Mouse (Mus musculus) forebrain, embryonic 12.5 days (tissue): Measurements from ENCODE around the gene Phactr1. TPM values are rescaled to one million over a fixed set of nuclear protein-coding genes. Genes with fewer than 3 reads are reported as not detected.
A peak's percentile ranks its signal among the peaks of the same experiment; 100 is the strongest.

ENCODE experiments used
- ATAC-seq: fragments of 200-750 bp; cut with Nextera tagmentation; 2 replicates; pipeline ENCODE4 v1.8.0; 2017; ENCODE audit warnings: moderate TSS enrichment; ENCODE audit not compliant: low FRiP score
- H3K27ac ChIP-seq: fragments of 300-500 bp; sonication (generic); 2 replicates; pipeline ENCODE4 v1.5.1; 2016; ENCODE audit warnings: mild to moderate bottlenecking
- H3K27me3 ChIP-seq: fragments of 300-500 bp; sonication (generic); 2 replicates; pipeline ENCODE4 v1.6.1; 2016; ENCODE audit warnings: mild to moderate bottlenecking
- H3K36me3 ChIP-seq: fragments of 300-500 bp; sonication (generic); replicated peaks from 2 replicates; pipeline ENCODE4 v1.6.1; 2016; ENCODE audit warnings: mild to moderate bottlenecking
- H3K4me1 ChIP-seq: fragments of 300-500 bp; sonication (generic); 2 replicates; pipeline ENCODE4 v1.6.1; 2016
- H3K4me2 ChIP-seq: fragments of 300-500 bp; sonication (generic); 2 replicates; pipeline ENCODE4 v1.6.1; 2016; ENCODE audit warnings: mild to moderate bottlenecking, moderate library complexity
- H3K4me3 ChIP-seq: fragments of 300-500 bp; sonication (generic); replicated peaks from 2 replicates; pipeline ENCODE4 v1.5.1; 2016; ENCODE audit warnings: mild to moderate bottlenecking
- H3K9ac ChIP-seq: fragments of 300-500 bp; sonication (generic); 2 replicates; pipeline ENCODE4 v1.6.1; 2016; ENCODE audit warnings: mild to moderate bottlenecking
- H3K9me3 ChIP-seq: fragments of 300-500 bp; sonication (generic); 2 replicates; pipeline ENCODE4 v1.6.1; 2016
- WGBS: fragments of 180-500 bp; shearing (Covaris S2); methylation state at CpG from one replicate; pipeline ENCODE4 v1.1.7; 2016; 5-methylcytosine and 5-hydroxymethylcytosine counted together
- polyA plus RNA-seq: library from polyadenylated mRNA; unstranded; fragments of >200 nt; fragmentation: Nextera tagmentation; extraction: Ambion mirVana; gene quantifications from 2 replicates; pipeline ENCODE4 v1.2.1, GENCODE M21; 2016

Phactr1 gene
- polyA plus RNA-seq, 1 experiment from 2014 or later: 17.4 TPM

DNA sequence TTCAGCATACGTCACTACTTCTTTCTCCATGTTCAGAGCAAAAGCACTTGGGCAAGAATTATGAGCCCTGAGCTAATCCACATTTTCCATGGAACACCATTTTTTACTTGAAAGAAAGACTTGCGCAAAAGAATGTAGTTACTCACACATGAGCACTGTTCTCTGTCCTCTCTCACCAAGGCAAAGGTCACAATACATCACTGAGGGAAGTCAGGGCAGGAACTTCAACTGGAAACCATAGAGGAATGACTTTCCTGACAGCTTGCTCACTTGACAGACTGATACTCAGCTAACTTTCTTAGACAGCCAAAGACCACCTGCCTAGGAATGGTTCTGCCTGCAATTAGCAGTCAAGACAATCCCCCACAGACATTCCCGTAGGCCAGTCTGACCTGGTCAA is 309.6 kb downstream of the Phactr1 start:
- 90% methylated on average over 3 of the region's 3 CpGs for WGBS
- no peak overlapping the region for H3K4me3 ChIP-seq
- H3K9ac ChIP-seq: no peak overlapping the region
- H3K4me1 ChIP-seq: peaks cover 3% of the 10 kb centered on the region; the same call in 1 of the 2 replicates
- no peak for ATAC-seq
- no peak overlapping the region for H3K27ac ChIP-seq
- H3K4me2 ChIP-seq: no peak overlapping the region
- no peaks in the 10 kb centered on the region for H3K27me3 ChIP-seq
- H3K9me3 ChIP-seq: 0 out of 2 replicates have a peak, but pooled peaks cover 4% of the 10 kb centered on the region
- H3K36me3 ChIP-seq: no peaks in the 10 kb centered on the region

DNA sequence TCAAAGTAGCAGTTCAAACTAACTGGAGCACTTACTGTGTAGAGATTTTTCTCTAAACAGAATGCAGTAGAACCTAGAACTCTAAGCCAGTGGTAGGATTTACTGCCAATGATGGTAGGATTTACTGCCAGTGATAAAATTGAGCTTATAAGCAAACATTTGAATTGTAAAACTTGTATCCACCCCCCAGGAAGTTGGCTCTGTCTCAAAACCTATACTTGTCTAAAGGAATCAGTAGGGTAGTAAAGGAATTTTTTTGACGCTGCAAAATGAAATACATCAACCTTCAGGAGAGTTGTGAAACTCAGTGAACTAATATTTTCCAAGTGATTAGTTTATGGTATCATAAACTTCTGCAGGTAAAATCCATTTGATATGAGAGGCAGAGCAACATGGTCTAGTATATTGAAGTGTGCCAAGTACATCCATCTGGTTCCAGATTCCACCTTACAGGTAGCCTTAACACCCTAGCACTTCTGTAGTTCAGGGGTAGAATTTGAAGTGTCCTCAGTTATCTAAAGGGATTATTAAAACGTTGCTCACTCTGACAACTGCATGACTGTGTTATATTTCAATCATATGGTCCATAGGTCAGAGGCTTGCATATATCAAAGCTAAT is 310.2 kb downstream of the Phactr1 start:
- no peak overlapping the region for H3K9ac ChIP-seq
- WGBS: 78% methylated on average over 2 of the region's 2 CpGs
- no peak for ATAC-seq
- no peaks in the 10 kb centered on the region for H3K27me3 ChIP-seq
- peaks cover 3% of the 10 kb centered on the region; the same call in 1 of the 2 replicates for H3K4me1 ChIP-seq
- 0 out of 2 replicates have a peak, but pooled peaks cover 4% of the 10 kb centered on the region for H3K9me3 ChIP-seq
- no peaks in the 10 kb centered on the region for H3K36me3 ChIP-seq
- H3K27ac ChIP-seq: no peak overlapping the region
- H3K4me3 ChIP-seq: no peak overlapping the region
- no peak overlapping the region for H3K4me2 ChIP-seq

DNA sequence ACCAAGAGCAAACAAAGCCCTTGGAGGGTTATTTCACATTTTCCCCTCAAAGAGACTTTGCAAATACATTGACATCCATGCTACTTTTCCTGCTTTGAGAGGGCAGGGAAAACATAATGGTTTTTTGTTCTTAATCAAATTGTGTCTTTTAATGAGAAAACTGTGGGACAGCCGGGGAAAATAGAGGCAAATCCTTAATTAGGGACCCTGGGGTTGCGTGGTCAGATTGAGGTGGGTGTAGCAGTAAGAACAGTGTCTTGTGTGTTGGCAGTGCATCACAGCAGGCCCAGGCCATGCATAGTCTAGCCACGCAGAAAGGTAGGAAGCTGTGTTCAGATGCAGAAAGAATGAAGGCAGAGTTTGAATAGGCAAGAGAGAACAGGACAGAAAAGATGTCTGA is 310.7 kb downstream of the Phactr1 start:
- Histone ChIP-seq H3K9me3 (0 out of 2 replicates have a peak, but pooled peaks cover 4% of the 10 kb centered on the region), H3K4me2 (no peak overlapping the region), H3K36me3 (no peaks in the 10 kb centered on the region), H3K27me3 (no peaks in the 10 kb centered on the region), H3K27ac (peak overlapping the region; percentile 71), H3K9ac (no peak overlapping the region), H3K4me1 (peaks cover 3% of the 10 kb centered on the region; the same call in 1 of the 2 replicates), H3K4me3 (no peak overlapping the region)
- 36% methylated on average over 3 of the region's 3 CpGs for WGBS
- no peak for ATAC-seq

DNA sequence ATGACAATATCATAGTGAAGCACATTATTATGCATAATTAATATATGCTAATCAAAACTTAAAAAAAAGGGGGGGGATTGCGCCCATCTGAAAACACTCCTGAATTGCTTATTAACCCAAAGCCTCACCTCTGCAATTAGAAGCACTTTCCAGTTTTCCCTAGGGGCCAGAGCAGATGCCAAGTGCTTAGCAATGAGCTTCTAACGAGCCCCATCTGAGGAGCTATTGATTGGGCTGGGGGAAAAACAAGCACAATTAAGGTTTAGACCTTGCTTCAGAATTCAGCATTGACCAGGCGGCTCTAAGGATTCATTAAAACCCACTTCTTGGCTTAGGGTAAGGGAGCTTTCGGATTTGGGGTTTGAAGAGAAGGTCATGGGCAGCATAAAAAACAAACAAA is 311.9 kb downstream of the Phactr1 start:
- no peak overlapping the region for H3K4me2 ChIP-seq
- H3K9me3 ChIP-seq: 0 out of 2 replicates have a peak, but pooled peaks cover 4% of the 10 kb centered on the region
- WGBS: 37% methylated on average over 4 of the region's 4 CpGs
- H3K27ac ChIP-seq: no peak overlapping the region
- H3K36me3 ChIP-seq: no peaks in the 10 kb centered on the region
- H3K9ac ChIP-seq: no peak overlapping the region
- H3K4me1 ChIP-seq: peaks cover 3% of the 10 kb centered on the region; the same call in 1 of the 2 replicates
- no peaks in the 10 kb centered on the region for H3K27me3 ChIP-seq
- H3K4me3 ChIP-seq: no peak overlapping the region
- ATAC-seq: peak; percentile 63; the same call in 1 of the 2 replicates

DNA sequence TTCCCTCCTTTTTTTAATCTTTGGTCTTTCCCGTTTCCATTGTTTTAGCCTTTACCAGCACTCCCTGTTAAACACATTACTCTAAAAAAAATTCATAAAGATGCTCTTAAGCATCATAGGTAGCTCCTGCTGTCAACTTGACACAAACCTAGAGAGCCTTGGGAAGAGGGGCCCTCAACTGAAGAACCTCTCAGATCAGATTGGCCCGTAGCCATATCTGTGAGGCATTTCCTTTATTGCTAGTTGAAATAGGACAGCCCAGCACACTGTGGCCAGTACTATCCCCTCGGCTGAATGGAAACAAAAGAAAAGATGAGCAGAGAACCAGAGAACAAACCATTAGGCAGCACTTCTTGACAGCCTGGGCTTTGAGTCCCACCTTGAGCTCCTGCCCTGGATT is 313.9 kb downstream of the Phactr1 start:
- Histone ChIP-seq H3K36me3 (no peaks in the 10 kb centered on the region), H3K27me3 (no peaks in the 10 kb centered on the region), H3K4me2 (no peak overlapping the region), H3K4me1 (peaks cover 3% of the 10 kb centered on the region; the same call in 1 of the 2 replicates), H3K9ac (no peak overlapping the region), H3K9me3 (0 out of 2 replicates have a peak, but pooled peaks cover 4% of the 10 kb centered on the region), H3K4me3 (no peak overlapping the region), H3K27ac (no peak overlapping the region)
- ATAC-seq: no peak
- WGBS: 83% methylated on average over 3 of the region's 3 CpGs

DNA sequence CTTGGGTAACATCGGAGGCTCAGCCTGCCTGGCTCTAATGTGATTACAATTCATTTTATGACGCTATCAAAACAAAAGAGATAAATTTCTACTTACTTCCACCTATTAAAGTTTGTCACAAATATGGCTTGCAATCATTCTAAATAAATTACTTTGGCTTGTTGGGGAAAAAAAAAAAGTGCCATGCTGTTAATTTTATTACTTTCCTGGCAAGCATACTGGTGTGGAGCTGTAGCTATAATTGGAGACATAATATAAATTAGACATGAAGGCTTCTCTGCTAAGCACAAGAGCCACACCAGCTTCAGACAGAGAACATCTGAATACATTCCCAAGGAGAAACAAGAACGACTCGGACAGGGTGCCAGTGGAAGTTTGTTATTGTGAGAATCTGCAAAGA is 315.8 kb downstream of the Phactr1 start:
- no peaks in the 10 kb centered on the region for H3K36me3 ChIP-seq
- ATAC-seq: no peak
- WGBS: 81% methylated on average over 4 of the region's 4 CpGs
- peaks cover 3% of the 10 kb centered on the region; the same call in 1 of the 2 replicates for H3K4me1 ChIP-seq
- no peak overlapping the region for H3K9ac ChIP-seq
- H3K27me3 ChIP-seq: no peaks in the 10 kb centered on the region
- H3K4me3 ChIP-seq: no peak overlapping the region
- H3K27ac ChIP-seq: no peak overlapping the region
- no peak overlapping the region for H3K4me2 ChIP-seq
- H3K9me3 ChIP-seq: 0 out of 2 replicates have a peak, but pooled peaks cover 4% of the 10 kb centered on the region

DNA sequence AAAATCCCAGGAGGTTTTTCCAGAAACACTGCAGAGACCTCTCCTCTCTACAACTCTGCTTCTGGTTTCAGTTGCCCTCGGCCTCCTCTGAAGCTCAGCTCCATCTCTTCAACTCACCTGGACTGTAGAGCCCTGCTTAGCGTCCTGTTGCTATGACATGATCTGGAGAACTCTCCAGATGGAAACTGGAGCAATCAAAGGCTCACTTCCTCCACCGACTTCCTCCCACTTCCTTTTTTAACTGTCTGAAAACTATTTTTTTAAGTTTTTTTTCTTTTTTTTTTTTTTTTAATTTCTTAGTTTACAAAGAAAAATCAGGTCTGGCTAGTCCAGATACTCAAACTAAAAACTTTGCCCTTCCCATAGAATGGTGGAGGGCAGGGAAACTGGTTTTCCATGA is 318.9 kb downstream of the Phactr1 start:
- H3K27me3 ChIP-seq: no peaks in the 10 kb centered on the region
- WGBS: 88% methylated on average over 3 of the region's 3 CpGs
- ATAC-seq: no peak

DNA sequence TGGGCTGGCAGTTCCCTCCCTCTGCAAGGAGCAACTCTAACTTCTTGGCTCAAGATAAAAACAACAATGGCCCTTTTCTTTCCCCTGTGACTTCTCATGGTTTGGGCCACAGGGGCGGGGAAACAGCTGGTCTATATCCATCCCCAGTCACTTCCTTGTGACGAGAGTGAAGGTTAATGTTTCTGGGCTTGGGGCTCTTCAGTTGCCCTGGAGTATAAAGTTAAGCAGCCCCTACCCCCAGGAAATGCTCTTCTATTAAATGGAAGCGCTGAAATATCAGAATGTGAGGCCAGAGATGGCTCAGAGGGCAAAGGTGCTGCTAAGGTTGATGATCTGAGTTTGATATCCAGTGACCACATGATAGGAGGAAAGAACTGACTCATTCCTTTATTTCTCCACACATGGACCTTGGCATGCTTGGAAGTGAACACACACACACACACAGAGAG is 324.7 kb downstream of the Phactr1 start:
- no peak for ATAC-seq

More for the DNA sequence above, 318.9 kb downstream of the Phactr1 start:
- Histone ChIP-seq H3K36me3 (no peaks in the 10 kb centered on the region), H3K4me1 (no peaks in the 10 kb centered on the region), H3K9ac (no peak overlapping the region), H3K4me2 (no peak overlapping the region), H3K4me3 (no peak overlapping the region), H3K27ac (no peak overlapping the region), H3K9me3 (no peaks in the 10 kb centered on the region)

DNA sequence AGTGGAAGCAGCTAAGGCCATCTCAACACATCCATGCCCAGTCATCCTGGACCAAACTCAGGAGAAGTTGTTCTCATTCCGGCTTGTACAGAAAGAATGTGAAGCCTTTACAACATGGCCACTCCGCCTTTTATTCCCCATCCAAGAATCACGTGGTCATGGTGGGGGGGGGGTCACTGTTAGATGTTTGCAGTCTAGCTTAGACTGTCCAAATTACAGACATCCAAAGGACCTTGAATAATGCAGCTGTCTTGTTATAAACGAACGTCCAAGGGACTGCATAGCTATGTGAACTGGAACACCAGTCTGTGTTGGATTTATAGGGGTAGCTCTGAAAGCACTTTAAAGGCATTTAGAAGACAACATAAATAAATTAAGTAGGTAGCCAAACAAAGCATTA is 328.0 kb downstream of the Phactr1 start:
- no peaks in the 10 kb centered on the region for H3K36me3 ChIP-seq
- H3K4me2 ChIP-seq: no peak overlapping the region
- ATAC-seq: no peak
- WGBS: 73% methylated on average over 5 of the region's 5 CpGs
- no peak overlapping the region for H3K27ac ChIP-seq
- H3K9me3 ChIP-seq: no peaks in the 10 kb centered on the region
- no peaks in the 10 kb centered on the region for H3K27me3 ChIP-seq
- no peak overlapping the region for H3K9ac ChIP-seq
- peaks cover 11% of the 10 kb centered on the region for H3K4me1 ChIP-seq
- no peak overlapping the region for H3K4me3 ChIP-seq

More for the DNA sequence above, 324.7 kb downstream of the Phactr1 start:
- Histone ChIP-seq H3K36me3 (no peaks in the 10 kb centered on the region), H3K27me3 (no peaks in the 10 kb centered on the region), H3K27ac (no peak overlapping the region), H3K4me2 (no peak overlapping the region), H3K4me3 (no peak overlapping the region), H3K4me1 (0 out of 2 replicates have a peak, but pooled peaks cover 5% of the 10 kb centered on the region), H3K9me3 (no peaks in the 10 kb centered on the region), H3K9ac (no peak overlapping the region)
- WGBS: 23% methylated on average over 3 of the region's 3 CpGs

DNA sequence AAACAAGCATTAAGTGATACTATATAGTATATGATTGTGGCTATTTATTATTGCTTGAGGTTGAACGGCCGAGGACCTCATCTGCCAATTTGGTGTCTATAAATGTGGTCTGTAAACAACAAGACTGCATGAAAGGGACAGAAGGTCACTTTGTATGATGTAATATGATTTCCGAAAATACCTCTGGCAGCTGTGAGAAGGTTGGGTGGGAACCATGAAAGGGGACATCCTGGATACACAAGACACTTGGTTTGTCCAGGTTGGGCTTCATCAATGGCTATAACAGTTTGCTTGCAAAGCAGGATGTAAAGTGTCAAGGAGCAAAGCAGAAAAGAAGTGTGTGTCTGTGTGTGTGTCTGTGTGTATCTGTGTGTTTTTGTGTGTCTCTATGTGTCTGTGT is 329.2 kb downstream of the Phactr1 start:
- Histone ChIP-seq H3K9me3 (no peaks in the 10 kb centered on the region), H3K4me3 (no peak overlapping the region), H3K9ac (no peak overlapping the region), H3K36me3 (no peaks in the 10 kb centered on the region), H3K4me1 (peaks cover 16% of the 10 kb centered on the region), H3K27ac (no peak overlapping the region), H3K27me3 (no peaks in the 10 kb centered on the region), H3K4me2 (no peak overlapping the region)
- no peak for ATAC-seq
- 93% methylated on average over 3 of the region's 3 CpGs for WGBS

DNA sequence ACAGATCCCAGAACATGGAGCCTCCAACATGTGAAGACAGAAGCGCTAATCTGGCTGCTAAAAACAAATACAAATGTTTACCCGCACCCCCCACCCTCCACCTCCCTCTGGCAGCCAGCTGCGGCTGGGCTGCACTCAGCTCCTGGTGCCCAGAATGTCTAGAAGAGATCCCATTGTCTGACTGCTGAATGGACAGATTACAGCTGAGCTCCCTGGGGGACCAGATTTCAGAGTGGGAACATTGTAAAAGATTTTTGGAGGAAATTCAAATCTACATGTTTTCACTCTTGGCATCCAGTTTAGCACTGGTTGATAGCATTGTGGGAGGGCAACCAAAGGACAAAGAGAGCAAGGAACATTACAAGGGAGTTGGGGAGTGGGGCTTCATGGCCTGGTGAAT is 331.1 kb downstream of the Phactr1 start:
- no peak overlapping the region for H3K9ac ChIP-seq
- H3K27ac ChIP-seq: no peak overlapping the region

DNA sequence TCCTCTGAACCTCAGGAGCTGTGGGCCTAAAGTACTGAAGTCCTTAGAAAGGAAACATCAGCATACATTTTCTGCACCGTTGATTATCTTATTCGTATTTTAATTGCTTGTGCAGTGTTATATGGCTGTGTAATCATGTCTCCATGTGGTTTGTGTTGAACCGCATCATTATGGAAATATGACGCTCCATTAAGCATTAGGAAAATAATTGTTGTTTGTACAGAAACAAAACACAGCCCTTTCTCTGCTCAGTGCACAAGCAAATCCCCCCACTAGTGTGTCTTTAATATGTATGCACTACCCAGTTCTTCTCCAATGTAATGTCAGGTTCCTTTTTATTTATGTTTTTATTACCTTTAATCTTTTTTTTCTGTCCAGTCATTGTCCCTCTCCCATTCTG is 333.6 kb downstream of the Phactr1 start:
- Histone ChIP-seq H3K4me1 (peaks cover 12% of the 10 kb centered on the region), H3K36me3 (no peaks in the 10 kb centered on the region), H3K27ac (no peak overlapping the region), H3K9me3 (no peaks in the 10 kb centered on the region), H3K4me2 (no peak overlapping the region), H3K27me3 (no peaks in the 10 kb centered on the region), H3K9ac (no peak overlapping the region), H3K4me3 (no peak overlapping the region)
- WGBS: 55% methylated on average over 4 of the region's 4 CpGs
- no peak for ATAC-seq

More for the DNA sequence above, 331.1 kb downstream of the Phactr1 start:
- no peak overlapping the region for H3K4me2 ChIP-seq
- 41% methylated on average over 3 of the region's 3 CpGs for WGBS
- H3K27me3 ChIP-seq: no peaks in the 10 kb centered on the region
- peaks cover 12% of the 10 kb centered on the region for H3K4me1 ChIP-seq
- ATAC-seq: no peak
- no peak overlapping the region for H3K4me3 ChIP-seq
- no peaks in the 10 kb centered on the region for H3K36me3 ChIP-seq
- no peaks in the 10 kb centered on the region for H3K9me3 ChIP-seq

DNA sequence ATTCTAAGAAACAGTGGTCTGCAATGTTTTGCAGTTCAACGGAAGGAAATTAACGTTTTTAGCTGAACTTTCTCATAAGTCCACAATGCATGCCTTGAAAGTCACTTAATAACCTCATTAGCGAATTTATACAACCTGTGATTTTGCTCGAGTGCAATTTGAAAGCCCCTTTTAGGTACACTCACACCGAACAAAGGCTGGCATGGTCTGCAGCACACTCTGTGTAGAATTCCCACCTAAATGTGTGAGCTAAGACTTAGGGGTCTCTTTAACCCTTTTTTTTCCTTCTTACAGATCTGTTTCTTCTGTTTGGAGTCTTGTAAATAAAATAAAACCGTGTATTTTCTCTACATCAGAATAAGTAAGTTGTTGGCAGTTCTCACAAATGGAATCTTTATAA is 335.3 kb downstream of the Phactr1 start:
- no peak overlapping the region for H3K4me3 ChIP-seq
- no peak for ATAC-seq
- H3K9me3 ChIP-seq: no peaks in the 10 kb centered on the region
- H3K9ac ChIP-seq: no peak overlapping the region
- no peak overlapping the region for H3K27ac ChIP-seq
- no peaks in the 10 kb centered on the region for H3K27me3 ChIP-seq
- peaks cover 12% of the 10 kb centered on the region for H3K4me1 ChIP-seq
- no peaks in the 10 kb centered on the region for H3K36me3 ChIP-seq
- 30% methylated on average over 6 of the region's 6 CpGs for WGBS
- no peak overlapping the region for H3K4me2 ChIP-seq
